Mouse (Mus musculus): ENCODE data around the gene Plpp7.

- TF ChIP-seq CTCF (IDR thresholded peaks at IDR 0.05; ENCODE audit: low read depth, low read length) (no peak), POLR2A (IDR thresholded peaks at IDR 0.05; ENCODE audit: borderline replicate concordance, low read depth, low read length) (no peak)
These were observed 36.0 kb downstream of the Plpp7 start for GRCm38 (mm10) chr2:32131205-32131834.

Measured in bone marrow macrophage, adult 2 months (primary cell).